19 mouse cellular contexts compared by ENCODE assay signal in genomic region chr10:45855514-45855913, GRCm38 (mm10).
A peak's percentile ranks its signal among the peaks of the same experiment; 100 is the strongest.
DNase-seq lines count a peak whose midpoint lies in the region; ATAC-seq lines count a peak whose summit lies in the region.
"Had no signal": no experiment of that assay in that cellular context is flagged by ENCODE, and none has a peak within 500 bp of the region (broad histone marks: within the 10 kb centered on the region; RNA-seq: fewer than 3 reads in every experiment).

No protein-coding gene starts in this region.

- H3K4me2 ChIP-seq in embryonic facial prominence, embryonic 11.5 days (ENCODE audit: low read depth, low read length): no peak overlapping the region
- H3K4me2 ChIP-seq in hindbrain, embryonic 16.5 days (ENCODE audit: low read length): no peak overlapping the region
- H3K4me2 ChIP-seq in intestine, embryonic 16.5 days (ENCODE audit: low read depth, low read length): no peak overlapping the region
- H3K4me2 ChIP-seq: embryonic facial prominence, embryonic 12.5 days; forebrain, embryonic 13.5 days; forebrain, embryonic 15.5 days had no signal

- peak; percentile 55 for DNase-seq in embryo, embryonic 10.5 days (ENCODE audit: low spot score)
- peak; percentile 48 for DNase-seq in embryo, embryonic 11 days
- DNase-seq in embryonic facial prominence, embryonic 11.5 days (ENCODE audit: low spot score): peak; percentile 67
- DNase-seq in mesoderm, embryonic 11.5 days (ENCODE audit: low read depth, low spot score): peak; percentile 43
- no peak for DNase-seq in urinary bladder, postnatal 4 days (ENCODE audit: low spot score in 2 of 2)
- DNase-seq: adrenal gland, adult 2 months; adrenal gland, postnatal 10 days; adrenal gland, postnatal 25 days; cerebellum, adult 11 months; cerebellum, adult 18-20 months; cerebellum, adult 8-10 months; cerebellum, adult 9-11 months; cerebellum, postnatal 14 days; forebrain, postnatal 0 days had no signal

- no peaks in the 10 kb centered on the region for H3K9me3 ChIP-seq in embryonic facial prominence, embryonic 11.5 days (replicated peaks; ENCODE audit: control insufficient read depth, low read length)
- H3K9me3 ChIP-seq in hindbrain, embryonic 16.5 days (ENCODE audit: control insufficient read depth, low read length): no peaks in the 10 kb centered on the region
- H3K9me3 ChIP-seq in intestine, embryonic 16.5 days (ENCODE audit: control insufficient read depth, low read length): no peaks in the 10 kb centered on the region
- H3K9me3 ChIP-seq: embryonic facial prominence, embryonic 12.5 days; forebrain, embryonic 13.5 days; forebrain, embryonic 15.5 days had no signal

- H3K4me1 ChIP-seq in embryonic facial prominence, embryonic 11.5 days (ENCODE audit: control insufficient read depth, insufficient read depth, low read length): no peaks in the 10 kb centered on the region; the same call in 1 of the 2 replicates
- H3K4me1 ChIP-seq in hindbrain, embryonic 16.5 days (ENCODE audit: control insufficient read depth, insufficient read depth, low read depth, low read length): peaks cover under 1% of the 10 kb centered on the region; the same call in 1 of the 2 replicates
- no peaks in the 10 kb centered on the region for H3K4me1 ChIP-seq in intestine, embryonic 16.5 days (ENCODE audit: control insufficient read depth, insufficient read depth, low read length)
- H3K4me1 ChIP-seq: embryonic facial prominence, embryonic 12.5 days; forebrain, embryonic 13.5 days; forebrain, embryonic 15.5 days had no signal

- H3K4me3 ChIP-seq in embryonic facial prominence, embryonic 11.5 days (ENCODE audit: low read depth, low read length): no peak overlapping the region
- no peak overlapping the region for H3K4me3 ChIP-seq in hindbrain, embryonic 16.5 days (ENCODE audit: low read length)
- H3K4me3 ChIP-seq in intestine, embryonic 16.5 days (ENCODE audit: low read length): no peak overlapping the region
- H3K4me3 ChIP-seq: embryonic facial prominence, embryonic 12.5 days; forebrain, embryonic 13.5 days; forebrain, embryonic 15.5 days had no signal

- ATAC-seq in embryonic facial prominence, embryonic 11.5 days (replicated peaks; ENCODE audit: insufficient number of reproducible peaks, low FRiP score, low TSS enrichment, low read depth): no peak
- no peak for ATAC-seq in hindbrain, embryonic 16.5 days
- no peak for ATAC-seq in intestine, embryonic 16.5 days
- ATAC-seq: forebrain, embryonic 13.5 days; forebrain, embryonic 15.5 days; forebrain, postnatal 0 days had no signal

- H3K27me3 ChIP-seq in embryonic facial prominence, embryonic 11.5 days (ENCODE audit: control insufficient read depth, insufficient read depth, low read length): no peaks in the 10 kb centered on the region
- no peaks in the 10 kb centered on the region for H3K27me3 ChIP-seq in hindbrain, embryonic 16.5 days (replicated peaks; ENCODE audit: control insufficient read depth, insufficient read depth, low read length)
- H3K27me3 ChIP-seq in intestine, embryonic 16.5 days (replicated peaks; ENCODE audit: control insufficient read depth, insufficient read depth, low read length): no peaks in the 10 kb centered on the region
- H3K27me3 ChIP-seq: embryonic facial prominence, embryonic 12.5 days; forebrain, embryonic 13.5 days; forebrain, embryonic 15.5 days had no signal

- H3K36me3 ChIP-seq in embryonic facial prominence, embryonic 11.5 days (replicated peaks; ENCODE audit: control insufficient read depth, insufficient read depth, low read depth, low read length): no peaks in the 10 kb centered on the region
- H3K36me3 ChIP-seq in hindbrain, embryonic 16.5 days (ENCODE audit: control insufficient read depth, insufficient read depth, low read length): no peaks in the 10 kb centered on the region
- no peaks in the 10 kb centered on the region for H3K36me3 ChIP-seq in intestine, embryonic 16.5 days (ENCODE audit: control insufficient read depth, insufficient read depth, low read length)
- H3K36me3 ChIP-seq: embryonic facial prominence, embryonic 12.5 days; forebrain, embryonic 15.5 days had no signal

- 30% methylated on average over 3 of the region's 3 CpGs for WGBS in embryonic facial prominence, embryonic 11.5 days
- 85% methylated on average over 3 of the region's 3 CpGs for WGBS in hindbrain, embryonic 16.5 days
- WGBS in intestine, embryonic 16.5 days: 52% methylated on average over 3 of the region's 3 CpGs

- H3K27ac ChIP-seq in embryonic facial prominence, embryonic 11.5 days (replicated peaks; ENCODE audit: low read depth, low read length): no peak overlapping the region
- no peak overlapping the region for H3K27ac ChIP-seq in hindbrain, embryonic 16.5 days (ENCODE audit: low read depth, low read length)
- no peak overlapping the region for H3K27ac ChIP-seq in intestine, embryonic 16.5 days (ENCODE audit: low read length)
- H3K27ac ChIP-seq: embryonic facial prominence, embryonic 12.5 days; forebrain, embryonic 13.5 days; forebrain, embryonic 15.5 days had no signal

- H3K9ac ChIP-seq in embryonic facial prominence, embryonic 11.5 days (replicated peaks; ENCODE audit: low read length): no peak overlapping the region
- H3K9ac ChIP-seq in hindbrain, embryonic 16.5 days (ENCODE audit: low read depth, low read length): no peak overlapping the region
- no peak overlapping the region for H3K9ac ChIP-seq in intestine, embryonic 16.5 days (ENCODE audit: low read depth, low read length)
- H3K9ac ChIP-seq: embryonic facial prominence, embryonic 12.5 days; forebrain, embryonic 13.5 days; forebrain, embryonic 15.5 days; forebrain, postnatal 0 days had no signal

Comparison
In these comparisons a context has a peak if more than half of its experiments do, and no peak if none do; other contexts are left out.
1. DNase-seq: peak in embryo, embryonic 10.5 days (single experiment), embryo, embryonic 11 days (single experiment), embryonic facial prominence, embryonic 11.5 days (single experiment) and mesoderm, embryonic 11.5 days (single experiment); none in urinary bladder, postnatal 4 days (0 of 2).